Mouse (Mus musculus): Measurements from ENCODE around the gene Itpk1. TPM values are rescaled to one million over a fixed set of nuclear protein-coding genes. Genes with fewer than 3 reads are reported as not detected.

Itpk1 gene
- 1 to 10 TPM; 7.9 to 9.5 TPM for total RNA-seq (2021)
- 11.6 and 11.9 TPM in 2 replicates for polyA plus RNA-seq (2012; rRNA removed)
- long read RNA-seq, transcript Itpk1-201 (10 exons, 2,918 nt) = major isoform, 7 of 7 reads
- long read RNA-seq, partial matches to known transcripts = 0 of 7 reads
- long read RNA-seq, other reads (novel, unspliced or antisense) = 0 of 7 reads

GRCm38 (mm10) chr12:102704457-102705198, at the start of gene Itpk1:
Gene Itpk1 (minus strand): TSS chr12:102704930.
- intact Hi-C loops (cut with DNase I) = loop anchor here (2.0 to 10.0 kb wide), 5 partner anchors 32 to 360 kb away; partner anchors contain the start of genes Btbd7, Moap1 and Tmem251
- peak in 1 of 2 experiments; percentile 51 for DNase-seq
- peak within 1 kb of the TSS; percentile 89 for H3K27ac ChIP-seq

GRCm38 (mm10) chr12:102748256-102748655, 43.5 kb upstream of the Itpk1 start:
- Histone ChIP-seq H3K36me3 (ENCODE audit: control insufficient read depth, insufficient read depth, low read length) (peaks cover 11% of the 10 kb centered on the region), H3K4me3 (no peak overlapping the region), H3K79me2 (replicated peaks; ENCODE audit: control insufficient read depth, insufficient read depth, low read length) (no peaks in the 10 kb centered on the region; the same call in none of the 2 replicates), H3K27ac (no peak overlapping the region), H3K4me1 (ENCODE audit: control insufficient read depth, insufficient read depth, low read length) (peaks cover 2% of the 10 kb centered on the region), H3K9ac (ENCODE audit: low read depth, low read length) (no peak overlapping the region), H3K27me3 (ENCODE audit: control insufficient read depth, insufficient read depth, low read length) (no peaks in the 10 kb centered on the region)
- WGBS = 71% methylated on average over 3 of the region's 3 CpGs
- intact Hi-C loops (cut with DNase I) = no loop called here
- TF ChIP-seq CTCF (IDR thresholded peaks at IDR 0.05) (no peak), EP300 (IDR thresholded peaks at IDR 0.05; ENCODE audit: insufficient read depth, low read depth, low read length) (no peak), POLR2A (IDR thresholded peaks at IDR 0.05; ENCODE audit: insufficient read depth, low read depth, low read length) (no peak)
- no peak for DNase-seq

More at GRCm38 (mm10) chr12:102704457-102705198, at the start of gene Itpk1:
- H3K4me3 ChIP-seq = peak within 1 kb of the TSS; percentile 70
- H3K4me1 ChIP-seq (ENCODE audit: control insufficient read depth, insufficient read depth, low read length) = peaks cover 6% of the 10 kb centered on the region; the same call in 1 of the 2 replicates
- H3K9ac ChIP-seq (ENCODE audit: low read depth, low read length) = peak within 1 kb of the TSS; percentile 81
- WGBS = 4% methylated on average over 99 of the region's 105 CpGs
- H3K27me3 ChIP-seq (ENCODE audit: control insufficient read depth, insufficient read depth, low read length) = no peaks in the 10 kb centered on the region
- H3K79me2 ChIP-seq (replicated peaks; ENCODE audit: control insufficient read depth, insufficient read depth, low read length) = no peaks in the 10 kb centered on the region
- no peaks in the 10 kb centered on the region for H3K36me3 ChIP-seq (ENCODE audit: control insufficient read depth, insufficient read depth, low read length)
- TF ChIP-seq POLR2A (IDR thresholded peaks at IDR 0.05; ENCODE audit: insufficient read depth, low read depth, low read length) (0 out of 2 replicates have a peak, but pooled peaks have one; percentile 35), EP300 (IDR thresholded peaks at IDR 0.05; ENCODE audit: insufficient read depth, low read depth, low read length) (no peak), CTCF (IDR thresholded peaks at IDR 0.05) (no peak)

- no peak overlapping the region for H3K27ac ChIP-seq
- no peak overlapping the region for H3K4me3 ChIP-seq
- no peaks in the 10 kb centered on the region for H3K27me3 ChIP-seq (ENCODE audit: control insufficient read depth, insufficient read depth, low read length)
- no peak for DNase-seq
- WGBS = 50% methylated on average over 6 of the region's 6 CpGs
- intact Hi-C loops (cut with DNase I) = loop anchor here (5.0 kb wide), 2 partner anchors 38 to 132 kb away; partner anchors contain the start of gene Btbd7
- TF ChIP-seq EP300 (IDR thresholded peaks at IDR 0.05; ENCODE audit: insufficient read depth, low read depth, low read length) (no peak), CTCF (IDR thresholded peaks at IDR 0.05) (no peak), POLR2A (IDR thresholded peaks at IDR 0.05; ENCODE audit: insufficient read depth, low read depth, low read length) (no peak)
- no peaks in the 10 kb centered on the region; the same call in 1 of the 2 replicates for H3K79me2 ChIP-seq (replicated peaks; ENCODE audit: control insufficient read depth, insufficient read depth, low read length)
- H3K4me1 ChIP-seq (ENCODE audit: control insufficient read depth, insufficient read depth, low read length) = peaks cover 4% of the 10 kb centered on the region
- H3K9ac ChIP-seq (ENCODE audit: low read depth, low read length) = no peak overlapping the region; the same call in 1 of the 2 replicates
- peaks cover 11% of the 10 kb centered on the region for H3K36me3 ChIP-seq (ENCODE audit: control insufficient read depth, insufficient read depth, low read length)
These were observed 40.1 kb upstream of the Itpk1 start for GRCm38 (mm10) chr12:102744839-102745238.

- peaks cover 4% of the 10 kb centered on the region for H3K4me1 ChIP-seq (ENCODE audit: control insufficient read depth, insufficient read depth, low read length)
- H3K36me3 ChIP-seq (ENCODE audit: control insufficient read depth, insufficient read depth, low read length) = peaks cover 11% of the 10 kb centered on the region
- intact Hi-C loops (cut with DNase I) = loop anchor here (1.0 to 5.0 kb wide), 3 partner anchors 13 to 133 kb away; partner anchors contain the start of genes Btbd7, Gm28051, Gon7 and Ubr7
- DNase-seq = peak; percentile 92 to 94
- TF ChIP-seq EP300 (IDR thresholded peaks at IDR 0.05; ENCODE audit: insufficient read depth, low read depth, low read length) = no peak
- TF ChIP-seq POLR2A (IDR thresholded peaks at IDR 0.05; ENCODE audit: insufficient read depth, low read depth, low read length) = peak; percentile 78
- TF ChIP-seq CTCF (IDR thresholded peaks at IDR 0.05) = peak; percentile 49
- peak within 1 kb of the TSS; percentile 89 for H3K4me3 ChIP-seq
- H3K9ac ChIP-seq (ENCODE audit: low read depth, low read length) = peak within 1 kb of the TSS; percentile 96
- WGBS = under 1% methylated on average over 62 of the region's 63 CpGs
- H3K79me2 ChIP-seq (replicated peaks; ENCODE audit: control insufficient read depth, insufficient read depth, low read length) = no peaks in the 10 kb centered on the region; the same call in 1 of the 2 replicates
- no peaks in the 10 kb centered on the region for H3K27me3 ChIP-seq (ENCODE audit: control insufficient read depth, insufficient read depth, low read length)
- H3K27ac ChIP-seq = peak within 1 kb of the TSS; percentile 89
These were observed 39.2 kb upstream of the Itpk1 start, which contains the start of the genes Moap1 and Tmem251 for GRCm38 (mm10) chr12:102743589-102744574. Gene Moap1 (minus strand): TSS chr12:102743661. Gene Tmem251 (plus strand): TSS chr12:102743762.

GRCm38 (mm10) chr12:102743036-102743588, 38.4 kb upstream of the Itpk1 start:
- WGBS = under 1% methylated on average over 33 of the region's 33 CpGs
- intact Hi-C loops (cut with DNase I) = loop anchor here (1.0 to 5.0 kb wide), 3 partner anchors 14 to 134 kb away; partner anchors contain the start of genes Btbd7, Gm28051, Gon7 and Ubr7
- peak overlapping the region; percentile 86 for H3K9ac ChIP-seq (ENCODE audit: low read depth, low read length)

More at GRCm38 (mm10) chr12:102743036-102743588, 38.4 kb upstream of the Itpk1 start:
- H3K36me3 ChIP-seq (ENCODE audit: control insufficient read depth, insufficient read depth, low read length) = peaks cover 11% of the 10 kb centered on the region
- DNase-seq = peak in 1 of 2 experiments; percentile 29
- no peaks in the 10 kb centered on the region for H3K27me3 ChIP-seq (ENCODE audit: control insufficient read depth, insufficient read depth, low read length)
- peaks cover 4% of the 10 kb centered on the region for H3K4me1 ChIP-seq (ENCODE audit: control insufficient read depth, insufficient read depth, low read length)
- H3K27ac ChIP-seq = peak overlapping the region; percentile 89
- H3K4me3 ChIP-seq = peak overlapping the region; percentile 89
- no peaks in the 10 kb centered on the region; the same call in 1 of the 2 replicates for H3K79me2 ChIP-seq (replicated peaks; ENCODE audit: control insufficient read depth, insufficient read depth, low read length)
- TF ChIP-seq EP300 (IDR thresholded peaks at IDR 0.05; ENCODE audit: insufficient read depth, low read depth, low read length) = no peak
